Mouse (Mus musculus) cerebellum, postnatal 14 days (tissue): ENCODE measurements around the gene Cyba.

Experiments used
- DNase-seq, 2 experiments: peaks; one replicate each; pipeline ENCODE4 v3.0.0; 2021; ENCODE audit warnings: mixed read lengths in 2 of 2

Gene Cyba

DNA sequence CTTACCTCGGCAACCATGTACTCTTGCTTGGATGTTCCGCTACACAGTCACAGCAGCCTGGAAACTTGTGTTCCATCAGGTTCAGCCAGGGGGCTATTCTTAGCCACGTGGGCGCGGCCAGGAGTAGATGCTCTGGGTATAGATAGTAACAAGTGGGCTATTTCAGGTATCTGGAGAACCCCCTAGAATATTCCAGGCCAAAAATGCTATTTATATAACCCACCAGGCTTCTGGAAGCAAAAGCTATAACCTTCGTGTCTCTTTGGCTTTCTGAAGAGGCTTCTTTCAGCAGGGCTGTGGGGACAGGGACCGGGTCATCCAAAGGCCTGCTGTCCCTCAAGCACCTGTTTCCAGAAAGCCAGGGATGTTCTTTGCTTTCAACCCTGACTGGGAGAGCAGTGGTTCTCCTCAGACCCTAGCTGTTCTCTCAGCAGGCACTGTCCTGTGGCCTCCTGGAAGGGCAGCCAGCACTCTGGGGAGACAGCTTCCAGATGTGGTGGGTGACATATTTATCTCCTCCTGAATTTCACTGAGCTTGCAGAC is 18.5 kb upstream of the Cyba start:
- no peak for DNase-seq

DNA sequence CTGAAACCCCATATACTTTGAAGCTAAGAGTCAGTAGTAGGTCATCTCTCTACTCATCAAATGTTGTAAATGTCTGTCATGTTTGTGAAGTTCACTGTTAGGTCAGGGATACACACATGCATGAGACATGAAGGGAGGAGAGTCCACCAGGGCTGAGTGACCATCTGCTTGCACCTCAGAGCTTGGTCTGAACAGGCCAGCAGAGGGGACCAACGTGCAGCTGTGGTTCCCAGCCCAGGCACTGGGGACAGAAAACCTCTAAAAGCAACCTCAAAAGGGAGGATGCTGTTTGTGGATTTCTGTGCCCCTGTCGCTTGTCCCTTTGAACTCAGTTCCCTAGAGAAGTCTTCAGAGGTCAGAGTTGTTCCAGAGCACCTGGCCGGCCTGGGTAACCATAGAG is 12.5 kb upstream of the Cyba start:
- no peak for DNase-seq

DNA sequence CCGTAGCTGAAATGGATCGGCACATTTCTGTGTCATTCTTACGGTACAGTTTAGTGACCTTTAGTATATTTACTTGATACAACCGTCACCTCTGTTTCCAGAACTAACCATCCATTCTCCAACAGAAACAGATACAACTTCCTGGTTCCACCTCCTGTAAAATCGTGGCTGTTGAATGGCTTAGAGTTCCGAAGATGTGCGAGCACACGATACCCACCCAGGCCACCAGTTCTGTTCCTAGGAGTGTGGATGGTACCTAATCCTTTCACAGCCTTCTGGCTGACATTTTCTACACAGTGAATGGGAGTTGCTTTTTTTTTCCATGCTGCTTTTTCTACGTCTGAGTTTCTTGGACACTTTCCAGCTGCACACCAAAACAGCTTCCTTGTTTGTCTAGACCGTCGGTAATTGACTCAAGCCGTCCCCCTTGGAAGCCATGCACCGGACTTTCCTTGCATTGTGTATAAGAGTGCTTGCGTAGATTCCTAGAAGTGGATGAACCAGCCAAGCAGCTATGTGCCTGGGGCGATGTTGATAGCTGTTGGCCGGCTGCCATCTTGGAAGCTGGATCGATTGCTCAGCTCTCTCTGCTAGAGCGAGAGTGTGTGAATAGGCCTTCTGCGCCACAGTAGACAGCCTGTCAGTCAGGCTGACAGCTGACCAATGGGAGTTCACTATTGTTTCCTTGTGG is 11.5 kb upstream of the Cyba start:
- DNase-seq, result peak; percentile 86 to 91

DNA sequence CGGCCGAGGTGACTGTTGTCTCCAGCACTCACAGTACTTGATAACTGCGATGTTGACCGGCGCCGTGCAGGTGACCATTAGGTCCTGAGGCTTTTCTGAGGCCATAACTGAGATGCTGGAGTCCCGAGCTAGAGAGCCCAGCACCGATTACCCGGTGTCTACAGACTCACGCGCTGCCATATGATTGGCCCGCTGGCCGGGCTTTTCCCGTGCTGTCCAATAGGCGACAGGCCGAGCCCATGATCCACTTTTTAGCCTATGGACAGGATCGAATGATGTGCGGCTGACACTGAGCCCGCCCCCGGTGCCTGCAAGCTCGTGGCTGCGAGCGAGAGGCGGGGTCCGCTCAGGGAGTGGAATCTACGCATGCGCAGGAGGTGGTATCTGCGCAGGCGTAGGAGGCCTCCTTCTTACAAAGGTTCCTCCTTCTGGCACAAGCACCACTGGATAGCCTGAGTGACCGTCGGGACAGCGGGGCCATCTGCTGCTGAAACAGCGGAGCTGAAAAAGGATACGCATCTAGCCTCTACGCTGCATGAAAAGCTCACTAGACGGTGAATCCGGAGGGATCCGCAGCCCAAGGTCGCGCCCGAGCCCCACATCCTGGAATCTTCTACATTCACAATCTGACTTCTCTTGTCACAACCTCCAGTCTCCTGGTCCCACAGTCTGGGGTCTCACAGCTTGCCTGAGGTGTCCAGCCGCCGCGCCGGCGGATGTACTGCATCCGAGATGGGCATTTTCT is 10.7 kb upstream of the Cyba start, which contains the start of gene Mvd:
TSS of gene Mvd (minus strand) at position 161 of the 745 bp plus-strand sequence.
- DNase-seq, result peak; percentile 99

DNA sequence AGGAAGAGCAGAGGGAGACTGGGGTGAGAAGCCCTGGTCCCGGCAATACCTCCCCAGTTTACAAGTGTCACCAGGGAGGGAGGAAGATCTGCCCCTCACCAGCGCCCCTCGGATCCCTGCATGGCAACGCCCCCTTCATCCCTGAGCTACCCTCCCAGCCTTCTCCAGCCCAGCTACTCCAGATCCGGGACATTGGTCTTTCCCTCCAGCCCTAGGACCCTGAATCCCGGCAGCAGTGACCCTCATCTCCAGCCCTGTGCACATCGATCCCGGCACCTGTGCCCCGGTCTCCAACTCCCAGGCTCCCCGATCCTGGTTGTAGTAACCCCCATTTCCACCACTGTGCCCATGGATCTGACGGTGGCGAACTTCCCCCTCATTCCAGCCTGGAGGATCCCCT is 10.1 kb upstream of the Cyba start:
- DNase-seq, result peak; percentile 42 to 52

DNA sequence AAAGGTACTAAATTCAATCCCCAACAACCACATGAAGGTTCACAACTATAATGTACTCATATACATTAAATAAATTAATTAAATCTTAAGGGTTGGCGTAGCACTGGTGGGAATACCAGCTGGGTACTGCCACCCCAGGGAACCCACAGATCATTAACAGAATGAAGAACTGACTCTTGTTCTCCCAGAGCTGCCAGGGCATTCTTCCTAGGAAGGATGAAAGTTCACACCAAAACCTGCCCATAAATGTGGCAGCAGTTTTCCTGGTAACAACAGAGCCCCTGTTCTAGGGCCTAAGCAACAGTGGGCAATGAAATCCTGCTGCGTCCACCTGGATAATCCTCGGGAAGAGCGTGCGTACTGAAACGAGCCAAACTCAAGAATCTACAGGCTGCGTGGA is 9.6 kb upstream of the Cyba start:
- no peak for DNase-seq

DNA sequence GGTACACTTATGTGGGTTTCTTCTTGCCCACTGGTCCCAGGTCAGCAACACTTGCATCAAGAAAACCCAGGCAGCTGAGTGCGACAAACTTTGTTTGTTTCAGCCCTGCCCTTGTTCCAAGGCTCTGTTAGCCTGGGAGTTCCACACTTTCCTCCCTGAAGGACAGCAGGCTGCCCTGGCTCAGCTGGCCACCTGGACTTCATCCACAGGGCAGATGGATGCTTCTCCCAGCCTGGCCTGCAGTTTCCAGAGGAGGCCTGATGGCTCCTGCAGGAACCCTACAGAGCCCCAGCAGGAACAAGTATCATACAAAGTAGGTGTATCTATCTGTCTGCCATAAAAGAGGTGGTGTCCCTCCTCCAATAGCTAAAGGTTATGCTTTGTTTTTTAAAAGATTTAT is 8.6 kb upstream of the Cyba start:
- DNase-seq, result peak in 1 of 2 experiments; percentile 48

DNA sequence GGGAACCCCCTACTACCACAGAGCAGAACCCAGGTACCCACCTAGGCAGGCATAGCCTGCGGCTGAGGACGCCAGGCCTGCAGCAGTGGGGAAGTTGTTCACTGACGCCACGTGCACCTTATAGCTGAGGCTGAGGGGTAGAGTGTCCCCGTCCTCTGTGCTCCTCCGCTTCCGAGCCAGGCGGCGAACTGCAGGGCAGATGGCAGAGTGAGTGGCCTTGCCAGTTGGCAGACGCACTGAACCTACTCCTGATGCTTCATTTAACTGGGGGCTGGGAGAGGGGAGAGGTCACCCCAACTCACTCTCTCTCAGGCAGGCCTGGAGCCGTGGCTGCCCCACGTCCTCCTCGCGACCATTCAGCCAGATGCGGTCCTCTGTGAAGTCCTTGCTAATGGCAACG is 6.6 kb upstream of the Cyba start:
- DNase-seq, result peak; percentile 83 to 88

DNA sequence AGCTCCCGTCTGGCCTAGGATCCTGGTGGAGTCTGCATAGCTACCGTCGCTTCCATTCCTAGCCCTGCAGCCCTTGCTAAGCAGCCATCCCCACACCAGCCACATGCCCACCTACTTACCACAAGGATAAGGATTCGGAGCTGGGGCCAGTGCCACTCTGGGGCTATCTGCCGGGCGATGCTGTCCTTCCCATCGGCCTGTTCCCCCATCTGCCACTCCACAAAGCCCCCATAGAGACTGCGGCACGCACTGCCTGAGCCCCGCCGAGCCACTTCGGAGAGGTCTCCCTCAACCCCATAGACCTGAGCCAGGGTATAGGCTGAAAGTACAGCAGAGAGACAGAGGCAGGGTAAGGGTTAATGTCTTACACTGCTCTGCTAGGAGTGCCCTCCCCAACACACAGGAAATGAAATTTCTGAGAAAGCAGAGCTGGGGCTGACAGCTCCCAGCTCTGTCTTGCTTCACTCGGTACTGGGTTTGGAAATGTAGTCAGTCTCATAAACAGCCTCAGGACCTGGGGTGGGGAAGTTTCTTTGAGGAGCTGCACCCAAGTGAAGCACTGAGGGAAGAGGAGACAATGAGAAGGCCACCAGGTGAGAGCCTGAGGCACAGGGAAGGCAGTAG is 5.1 kb upstream of the Cyba start:
- no peak for DNase-seq

DNA sequence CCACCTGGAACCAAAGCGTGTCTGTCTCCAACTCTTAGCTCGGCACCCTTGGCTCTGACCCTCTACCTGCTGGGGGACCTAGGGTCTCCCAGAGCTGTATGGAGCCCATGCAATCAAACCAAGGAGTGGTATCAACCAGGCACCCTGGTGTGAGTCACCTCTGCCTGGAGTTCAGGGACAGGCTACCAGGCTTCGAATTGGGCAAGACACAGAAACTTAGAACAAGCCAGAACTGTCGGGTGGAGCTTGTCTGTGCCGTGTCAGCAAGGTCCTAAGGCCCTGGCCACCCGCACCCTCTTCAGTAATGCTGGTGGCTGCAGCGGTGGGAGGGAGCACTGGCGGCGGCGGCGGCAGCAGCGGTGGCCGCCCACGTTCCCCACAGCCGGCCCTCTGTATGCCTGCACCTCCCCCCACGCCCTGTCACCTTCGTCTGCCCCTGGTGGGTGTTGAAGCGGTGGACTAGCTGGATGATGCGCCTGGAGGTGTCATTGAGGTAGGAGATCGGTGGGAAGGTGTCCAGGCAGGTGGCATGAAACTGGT is 3.9 kb upstream of the Cyba start:
- no peak for DNase-seq

DNA sequence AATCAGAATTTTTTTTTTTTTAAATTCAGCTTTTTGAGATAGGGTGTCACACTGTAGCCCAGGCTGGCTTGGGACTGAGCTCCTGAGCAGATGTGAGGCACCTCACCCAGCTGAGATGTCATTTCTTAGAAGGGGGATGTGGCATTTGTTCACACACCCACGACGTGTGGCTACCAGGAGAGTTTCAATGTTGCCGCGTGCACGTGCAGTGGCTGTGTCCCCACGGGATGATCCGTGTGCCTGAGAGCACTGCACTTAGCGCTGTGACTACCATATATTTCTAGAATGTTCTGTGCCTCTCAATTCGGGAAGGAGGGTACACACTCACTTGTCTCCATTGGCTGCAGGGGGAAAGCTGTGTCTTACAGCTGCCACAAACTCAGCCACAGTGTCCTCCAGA is 3.4 kb upstream of the Cyba start:
- DNase-seq, result no peak

DNA sequence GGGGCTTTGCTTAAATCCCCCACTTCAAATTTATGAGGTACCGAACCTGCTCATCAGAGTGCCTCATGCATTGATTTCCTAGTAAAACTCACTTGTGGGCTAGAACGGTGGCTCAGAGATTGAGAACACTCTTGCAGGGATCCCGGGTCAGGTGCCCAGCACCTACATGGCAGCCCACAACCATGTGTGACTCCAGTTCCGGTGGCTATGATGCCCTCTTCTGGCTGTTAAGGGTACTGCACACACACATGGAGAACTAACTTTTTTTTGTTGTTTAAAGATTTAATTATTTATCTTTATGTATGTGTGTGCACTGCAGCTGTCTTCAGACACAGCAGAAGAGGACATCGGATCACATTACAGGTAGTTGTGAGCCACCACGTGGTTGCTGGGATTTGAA is 2.6 kb upstream of the Cyba start:
- no peak for DNase-seq

DNA sequence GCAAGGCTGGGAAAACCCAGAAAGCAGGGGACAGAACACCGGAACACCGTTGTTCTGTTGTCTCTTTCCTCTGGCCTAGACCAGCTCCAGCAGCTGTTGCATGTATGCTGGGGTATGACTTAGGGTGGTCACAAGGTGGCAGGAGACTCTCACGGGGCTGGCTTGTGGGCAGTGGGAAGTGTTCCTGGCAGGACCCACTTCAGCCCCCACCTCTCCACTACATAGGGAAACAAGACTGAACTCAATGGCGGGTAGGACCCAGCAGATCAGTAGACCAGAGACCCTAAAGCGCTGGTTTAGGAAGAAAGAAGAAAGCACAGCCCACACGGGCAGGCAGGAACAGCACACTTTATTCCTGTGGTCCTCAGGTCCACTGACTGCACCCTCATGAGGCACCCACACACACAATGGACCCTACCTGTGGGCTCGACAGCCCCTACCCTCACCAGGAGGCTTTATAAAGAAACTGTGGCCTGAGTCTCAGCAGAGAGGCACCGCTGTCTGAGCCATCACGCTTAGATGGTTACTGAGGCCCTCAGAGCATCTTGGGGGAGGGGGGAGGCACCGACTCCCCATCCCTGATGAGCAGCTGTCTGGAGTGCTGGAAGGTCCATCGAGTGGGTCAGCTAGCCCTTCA is 657 bp upstream of the Cyba start:
- no peak for DNase-seq

DNA sequence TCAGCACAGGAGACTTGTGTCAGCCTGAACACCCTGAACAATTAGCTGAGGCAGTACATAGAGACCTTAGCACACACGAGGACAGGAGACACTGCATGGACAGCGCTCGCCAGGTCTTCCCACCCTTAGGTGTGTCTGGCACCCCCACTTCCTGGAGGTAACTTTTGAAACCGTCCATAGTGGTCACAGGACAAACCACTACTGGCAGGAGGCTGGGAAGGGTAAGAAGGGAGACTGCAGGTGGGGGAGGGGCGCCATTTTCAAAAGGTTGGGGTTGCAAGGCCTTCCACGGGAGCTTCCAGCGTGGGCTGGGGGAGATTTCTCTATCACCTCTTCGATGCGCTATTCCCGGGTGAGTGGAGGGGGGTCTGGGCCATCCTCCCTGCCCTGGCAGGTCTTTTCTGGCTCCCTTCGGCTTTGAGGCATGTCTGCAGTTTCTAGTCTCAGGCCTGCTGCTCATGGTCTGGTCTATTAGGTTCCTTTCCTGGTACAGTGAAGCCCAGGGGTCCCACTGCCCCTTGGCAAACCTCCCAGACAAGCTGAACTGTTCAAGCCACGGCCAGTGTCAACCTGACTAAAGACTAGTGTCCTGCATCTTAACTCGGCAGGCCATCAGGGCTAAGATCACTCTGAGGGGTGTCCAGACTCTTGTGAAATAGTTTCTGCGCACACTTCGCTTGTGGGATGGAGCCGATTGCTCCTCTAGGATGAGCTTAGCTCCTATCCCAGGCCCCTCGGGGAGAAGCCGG is 862 bp downstream of the Cyba start:
- peak; percentile 41 to 51 for DNase-seq

DNA sequence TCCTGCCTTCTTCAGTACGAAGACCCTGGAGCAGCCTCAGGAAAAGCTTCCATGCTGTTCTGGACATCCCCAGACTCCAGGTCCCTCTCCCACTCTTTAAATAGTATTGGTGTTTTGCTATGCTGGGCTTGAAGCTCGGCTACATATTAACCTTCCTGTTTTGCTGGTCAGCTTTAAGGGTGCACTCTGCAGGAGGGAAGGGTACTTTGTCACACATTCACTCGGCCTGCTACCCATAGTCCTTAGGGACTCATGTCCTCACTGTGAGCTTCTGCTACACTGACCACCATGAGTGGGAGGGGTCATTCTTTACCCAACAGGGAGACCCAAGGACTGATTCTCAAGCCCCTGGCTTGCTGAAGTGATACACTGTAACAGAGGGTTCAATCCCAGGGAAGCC is 2.1 kb downstream of the Cyba start:
- no peak for DNase-seq

DNA sequence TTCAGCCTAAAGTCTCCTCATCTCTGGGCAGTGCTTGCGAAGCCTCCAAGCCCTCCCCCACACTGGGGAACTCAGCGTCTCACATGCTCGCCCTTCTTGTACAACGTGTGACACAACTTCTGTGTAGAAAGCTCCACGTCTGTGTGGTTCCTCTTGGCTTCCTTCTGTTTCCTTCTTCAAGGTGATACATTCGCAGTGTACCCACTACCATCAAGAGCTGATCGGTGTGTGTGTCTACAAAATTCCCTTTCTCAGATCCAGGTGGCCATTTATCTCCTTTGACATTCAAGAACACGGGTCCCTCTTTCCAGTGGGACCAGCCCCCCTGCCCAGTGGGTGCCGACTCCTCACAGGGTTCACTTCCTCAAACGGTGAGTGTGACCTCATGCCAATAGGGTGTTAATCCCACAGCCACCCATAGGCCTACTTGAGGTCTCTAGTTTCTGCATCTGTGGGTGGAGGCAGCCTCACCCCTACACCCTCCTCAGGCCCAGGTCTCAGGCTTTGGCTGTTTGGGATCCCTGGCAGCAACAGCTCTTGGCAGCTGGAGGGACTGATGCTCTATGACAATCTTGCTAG is 2.6 kb downstream of the Cyba start:
- DNase-seq, result no peak

DNA sequence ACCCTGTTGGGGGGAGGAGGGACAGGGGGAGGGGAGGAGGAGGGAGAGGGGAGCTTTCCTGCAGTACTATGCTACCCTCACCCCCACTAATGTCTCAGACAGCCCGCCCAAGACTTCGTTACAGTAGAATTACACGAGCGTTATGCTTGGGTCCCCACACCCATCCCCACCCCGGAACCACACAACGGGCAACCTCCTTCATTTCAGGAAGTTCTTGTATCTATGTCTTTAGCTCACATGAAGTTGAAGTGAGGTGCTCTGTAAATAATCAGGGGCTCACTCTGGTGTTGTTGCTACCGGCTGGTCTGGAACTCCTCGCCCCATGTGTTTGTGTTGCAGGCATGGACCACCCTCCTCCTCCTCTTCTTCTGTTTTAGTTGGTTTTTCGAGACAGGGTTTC is 4.6 kb downstream of the Cyba start:
- no peak for DNase-seq

DNA sequence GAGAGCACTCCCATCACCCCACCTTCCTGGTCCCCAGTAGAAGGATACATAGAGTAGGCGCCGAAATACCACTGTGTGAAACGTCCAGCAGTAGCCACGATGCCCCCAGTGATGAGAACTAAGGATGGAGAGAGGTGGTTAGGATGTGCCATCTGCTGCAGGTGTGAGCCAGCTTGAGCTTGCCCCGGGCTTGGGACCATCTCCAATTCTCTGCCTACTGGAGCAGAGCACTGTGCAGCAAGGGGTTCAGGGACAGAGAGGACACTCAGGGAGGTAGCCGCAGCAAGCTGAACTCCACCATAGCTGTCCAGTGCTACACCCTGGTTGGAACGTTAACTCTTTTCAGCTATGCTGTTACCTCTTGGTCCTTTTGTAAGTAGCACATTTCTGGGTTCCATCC is 5.1 kb downstream of the Cyba start:
- peak in 1 of 2 experiments; percentile 56 for DNase-seq

DNA sequence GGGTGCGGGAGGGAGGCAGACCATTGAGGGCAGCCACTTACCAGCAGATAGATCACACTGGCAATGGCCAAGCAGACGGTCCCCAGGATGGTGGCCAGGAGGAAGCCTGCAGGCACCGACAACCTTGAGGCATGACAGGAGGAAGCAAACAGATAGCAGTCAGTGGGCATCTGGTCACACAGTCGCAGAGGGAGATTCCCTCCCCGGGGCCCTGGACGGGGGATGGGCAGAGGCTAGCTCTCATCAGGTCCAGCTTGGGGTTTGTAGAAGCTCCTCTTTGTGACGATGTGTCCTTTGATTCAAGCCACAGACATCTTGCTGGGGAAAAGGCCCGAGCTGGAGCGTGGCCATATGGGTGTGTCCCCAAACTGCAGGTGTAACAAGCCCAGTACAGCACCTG is 6.6 kb downstream of the Cyba start:
- no peak for DNase-seq

DNA sequence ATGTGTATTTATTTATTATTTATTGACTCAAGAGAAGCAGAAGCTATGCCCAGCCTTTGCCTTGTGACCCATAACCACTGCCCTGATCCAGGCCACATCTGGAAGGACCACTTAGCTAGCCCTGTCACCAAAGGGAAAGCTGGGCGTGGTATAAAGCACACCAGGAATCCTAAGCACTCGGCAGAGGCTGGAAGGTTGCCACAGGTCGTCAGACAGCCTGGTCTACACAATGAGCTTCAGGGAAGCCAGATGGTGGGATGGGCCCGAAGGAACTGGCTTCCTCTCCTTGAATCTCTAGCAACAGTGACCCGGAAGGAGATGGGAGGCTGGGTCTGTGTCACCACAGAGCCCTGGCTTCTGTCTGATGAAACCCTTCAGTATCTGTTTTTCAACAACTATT is 9.1 kb downstream of the Cyba start:
- DNase-seq, result peak; percentile 56 to 73

DNA sequence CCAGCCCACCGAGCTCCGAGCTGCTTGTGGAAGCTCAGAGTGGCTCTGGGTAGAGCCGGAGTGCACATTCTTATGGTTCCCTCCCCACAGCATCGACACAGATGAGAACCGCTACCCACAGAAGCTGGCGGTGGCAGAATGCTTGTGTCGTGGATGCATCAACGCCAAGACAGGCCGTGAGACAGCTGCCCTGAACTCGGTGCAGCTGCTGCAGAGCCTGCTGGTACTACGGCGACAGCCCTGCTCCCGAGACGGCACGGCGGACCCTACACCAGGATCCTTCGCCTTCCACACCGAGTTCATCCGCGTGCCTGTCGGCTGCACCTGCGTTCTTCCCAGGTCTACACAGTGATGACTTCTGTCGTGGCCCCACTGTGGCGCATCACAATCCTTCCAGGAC is 9.5 kb downstream of the Cyba start:
- no peak for DNase-seq
